20 mouse cellular contexts compared by ENCODE assay signal in genomic region chr9:74997976-74998375, GRCm38 (mm10). TPM values are rescaled to one million over a fixed set of nuclear protein-coding genes. Genes with fewer than 3 reads are reported as not detected.
DNase-seq lines count a peak whose midpoint lies in the region; TF ChIP-seq lines count a peak whose summit lies in the region.
"Had no signal": no experiment of that assay in that cellular context is flagged by ENCODE, and none has a peak within 500 bp of the region (broad histone marks: within the 10 kb centered on the region; RNA-seq: fewer than 3 reads in every experiment).

No protein-coding gene starts in this region.

- no peaks in the 10 kb centered on the region for H3K27me3 ChIP-seq in kidney, adult 2 months (replicated peaks; ENCODE audit: control insufficient read depth, insufficient read depth, low read length)
- H3K27me3 ChIP-seq in ES-Bruce4 (ENCODE audit: control insufficient read depth, insufficient read depth, low read length, poor library complexity, severe bottlenecking), result no peaks in the 10 kb centered on the region
- H3K27me3 ChIP-seq: forebrain, embryonic 13.5 days; heart, embryonic 12.5 days; heart, embryonic 15.5 days; hindbrain, embryonic 12.5 days; hindbrain, embryonic 15.5 days had no signal

- no peaks in the 10 kb centered on the region for H3K9me3 ChIP-seq in ES-Bruce4 (replicated peaks; ENCODE audit: control insufficient read depth, insufficient read depth, low read length, poor library complexity, severe bottlenecking)
- H3K9me3 ChIP-seq: forebrain, embryonic 10.5 days; forebrain, embryonic 13.5 days; heart, embryonic 12.5 days; heart, embryonic 15.5 days; hindbrain, embryonic 12.5 days; hindbrain, embryonic 15.5 days had no signal

- no peak for TF ChIP-seq POLR2A in kidney, adult 2 months (IDR thresholded peaks at IDR 0.05; ENCODE audit: low read depth, low read length)
- TF ChIP-seq POLR2A in ES-Bruce4 (IDR thresholded peaks at IDR 0.05; ENCODE audit: insufficient read depth, low read length), result no peak

- H3K9ac ChIP-seq in ES-Bruce4 (ENCODE audit: low read depth, poor library complexity, severe bottlenecking), result no peak overlapping the region
- H3K9ac ChIP-seq: forebrain, embryonic 13.5 days; heart, embryonic 12.5 days; heart, embryonic 15.5 days; hindbrain, embryonic 12.5 days; hindbrain, embryonic 15.5 days had no signal

- no peaks in the 10 kb centered on the region; the same call in 1 of the 2 replicates for H3K36me3 ChIP-seq in kidney, adult 2 months (ENCODE audit: control insufficient read depth, insufficient read depth, low read length)
- H3K36me3 ChIP-seq in ES-Bruce4 (ENCODE audit: control insufficient read depth, insufficient read depth, low read length, poor library complexity, severe bottlenecking), result no peaks in the 10 kb centered on the region
- H3K36me3 ChIP-seq: heart, embryonic 12.5 days; heart, embryonic 15.5 days; hindbrain, embryonic 15.5 days had no signal

- H3K4me3 ChIP-seq in kidney, adult 2 months (ENCODE audit: insufficient read depth, low read depth, low read length), result no peak overlapping the region
- H3K4me3 ChIP-seq in ES-Bruce4 (ENCODE audit: low read depth, low read length), result no peak overlapping the region
- H3K4me3 ChIP-seq: forebrain, embryonic 10.5 days; forebrain, embryonic 13.5 days; heart, embryonic 12.5 days; heart, embryonic 15.5 days; hindbrain, embryonic 12.5 days; hindbrain, embryonic 15.5 days had no signal

- TF ChIP-seq CTCF in kidney, adult 2 months (conservative IDR thresholded peaks at IDR 0.05; ENCODE audit: insufficient read depth, insufficient read length, low read depth, low read length), result no peak
- no peak for TF ChIP-seq CTCF in ES-Bruce4 (IDR thresholded peaks at IDR 0.05; ENCODE audit: low read depth, low read length)

- peaks cover 18% of the 10 kb centered on the region for H3K4me1 ChIP-seq in kidney, adult 2 months (ENCODE audit: control insufficient read depth, insufficient read depth, low read length)
- H3K4me1 ChIP-seq in ES-Bruce4 (ENCODE audit: control insufficient read depth, insufficient read depth, low read length), result peaks cover 3% of the 10 kb centered on the region
- H3K4me1 ChIP-seq: forebrain, embryonic 10.5 days; hindbrain, embryonic 12.5 days had no signal

- TF ChIP-seq EP300 in ES-Bruce4 (IDR thresholded peaks at IDR 0.05; ENCODE audit: insufficient read depth, low read depth, low read length), result 0 out of 2 replicates have a peak, but pooled peaks have one; percentile 9

- peak overlapping the region; percentile 30; the same call in 1 of the 2 replicates for H3K27ac ChIP-seq in kidney, adult 2 months (ENCODE audit: insufficient read depth, low read depth, low read length)
- peak overlapping the region; percentile 91 for H3K27ac ChIP-seq in ES-Bruce4 (ENCODE audit: insufficient read depth, low read length)
- H3K27ac ChIP-seq: forebrain, embryonic 10.5 days; forebrain, embryonic 13.5 days; heart, embryonic 15.5 days; hindbrain, embryonic 12.5 days; hindbrain, embryonic 15.5 days had no signal

- no peak for DNase-seq in kidney, adult 2 months
- no peak for DNase-seq in kidney, postnatal 14 days
- DNase-seq in ES-CJ7 (ENCODE audit: low read depth, low spot score) (peak; percentile 45), ZHBTc4 (ENCODE audit: low read depth, low spot score) (peak; percentile 75)
- no peak for DNase-seq in adrenal gland, adult 2 months
- DNase-seq in urinary bladder, postnatal 4 days (ENCODE audit: low spot score in 2 of 2), result no peak
- DNase-seq: adrenal gland, postnatal 14 days; cerebellum, adult 11-12 months; cerebellum, adult 8-10 months; cerebellum, postnatal 10 days; gastrocnemius, postnatal 10 days; gastrocnemius, postnatal 36 days; heart, postnatal 10 days had no signal

RNA-seq across cellular contexts. Expression of gene Arpp19, which starts 39.4 kb away (rescaled TPM):
- 18.2 and 24.6 TPM in 2 replicates for polyA plus RNA-seq in kidney, adult 2 months (2012; rRNA removed)
- 262 and 284 TPM in 2 replicates for polyA plus RNA-seq in ES-Bruce4 (2011; ENCODE audit: insufficient read depth, insufficient read length, low read depth, missing spikeins)
- 100 to 1,000 TPM; 301 to 321 TPM for total RNA-seq in adrenal gland, adult 2 months (2021)
- 5.1 and 5.5 TPM in 2 replicates for polyA plus RNA-seq in adrenal gland, adult 2 months (2012; rRNA removed)

RNA-seq across cellular contexts. Expression of gene Fam214a, which starts 45.3 kb away (rescaled TPM):
- polyA plus RNA-seq in kidney, adult 2 months (2012; rRNA removed), result 12.1 and 12.8 TPM in 2 replicates
- 7.7 and 9.8 TPM in 2 replicates for polyA plus RNA-seq in ES-Bruce4 (2011; ENCODE audit: insufficient read depth, insufficient read length, low read depth, missing spikeins)
- total RNA-seq in adrenal gland, adult 2 months (2021), result 10 to 100 TPM; 80.1 to 86.7 TPM
- polyA plus RNA-seq in adrenal gland, adult 2 months (2012; rRNA removed), result 16.7 and 21.1 TPM in 2 replicates

Comparison
In these comparisons a context has a peak if more than half of its experiments do, and no peak if none do; other contexts are left out.
1. DNase-seq: peak in ES-CJ7 (single experiment) and ZHBTc4 (single experiment); none in kidney, adult 2 months (single experiment), kidney, postnatal 14 days (single experiment), adrenal gland, adult 2 months (single experiment) and urinary bladder, postnatal 4 days (0 of 2).
2. RNA of gene Arpp19, which starts 39.4 kb away (polyA plus RNA-seq): 262 to 284 TPM in ES-Bruce4; 18.2 to 24.6 TPM in kidney, adult 2 months and 5.1 to 5.5 TPM in adrenal gland, adult 2 months; every median in the first group is over 10 times any median in the second.